Mouse (Mus musculus): ENCODE data around the gene Map10. TPM values are rescaled to one million over a fixed set of nuclear protein-coding genes. Genes with fewer than 3 reads are reported as not detected.

Gene Map10
- 5.1 and 6.7 TPM in 2 replicates for total RNA-seq (2012; rRNA removed)
- total RNA-seq (2014; rRNA removed): 1.9 and 2.3 TPM in 2 replicates
- polyA plus RNA-seq (2012; ENCODE audit: insufficient read length, low read depth): 1.3 and 1.4 TPM in 2 replicates

DNA sequence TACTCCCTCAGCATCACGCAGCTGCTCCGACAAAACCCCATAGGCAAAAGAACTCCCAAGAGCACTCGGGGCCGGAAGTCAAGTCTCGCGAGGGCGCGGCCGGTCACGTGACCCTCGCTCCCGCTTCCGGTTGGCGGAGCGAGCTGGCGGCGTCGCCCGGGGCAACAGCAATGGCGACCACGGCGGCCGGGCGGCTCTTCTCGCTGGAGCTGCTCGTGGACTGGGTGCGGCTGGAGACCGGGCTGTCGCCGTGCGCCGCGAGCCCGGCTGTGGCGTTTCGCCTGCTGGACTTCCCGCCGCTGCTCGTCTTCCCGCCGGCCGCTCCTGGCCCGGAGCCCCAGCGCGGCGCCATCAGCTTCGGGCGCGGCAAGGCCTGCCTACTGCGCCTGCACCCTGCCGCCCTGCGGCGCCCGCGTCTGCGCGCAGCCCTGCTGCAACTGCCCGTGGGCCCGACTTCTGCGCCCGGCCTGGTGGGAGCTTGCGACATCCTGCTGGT is at the start of gene Map10:
TSS of gene Map10 (plus strand) at position 119 of the 496 bp plus-strand sequence.
- Histone ChIP-seq H3K9ac (ENCODE audit: insufficient read depth, low read depth) (peak within 1 kb of the TSS; percentile 90), H3K9me3 (replicated peaks; ENCODE audit: low read length) (peaks cover 8% of the 10 kb centered on the region), H3K4me2 (ENCODE audit: insufficient read depth, low read depth, poor library complexity, severe bottlenecking) (peak within 1 kb of the TSS; percentile 75), H3K4me1 (ENCODE audit: control insufficient read depth in 1 of 2, insufficient read depth in 2 of 2) (peaks cover 3 to 38% of the 10 kb centered on the region in 2 experiments), H3K27ac (ENCODE audit: insufficient read depth, low read depth) (peak within 1 kb of the TSS; percentile 99), H3K79me2 (replicated peaks; ENCODE audit: control insufficient read depth, extremely low read depth, insufficient read depth, poor library complexity, severe bottlenecking) (peaks cover 4% of the 10 kb centered on the region; the same call in 1 of the 2 replicates), H3K27me3 (replicated peaks) (peaks cover 1% of the 10 kb centered on the region), H3K4me3 (replicated peaks in 1 of 3; ENCODE audit: low read depth in 2 of 3, low read length in 2 of 3, poor library complexity in 1 of 3) (peak within 1 kb of the TSS; percentile 44 to 82 (median 58)), H3K36me3 (replicated peaks in 1 of 2; ENCODE audit: control insufficient read depth in 1 of 2, insufficient read depth in 1 of 2, low read length in 1 of 2) (no peaks in the 10 kb centered on the region)
- dilution Hi-C loops (cut with MboI; ENCODE audit: extremely low pct_ligation_motif_present, extremely low pct_unique_long_range_greater_than_20kb, low sequenced_read_pairs): no loop called here
- in situ Hi-C loops (cut with MboI; ENCODE audit: low pct_ligation_motif_present, low pct_unique_long_range_greater_than_20kb, low sequenced_read_pairs): no loop called here
- DNase-seq (ENCODE audit: extremely low read depth): peak; percentile 70
- TF ChIP-seq NELFE (IDR thresholded peaks at IDR 0.05; ENCODE audit: low read depth, low read length): peak; percentile 74
- no peak for TF ChIP-seq SMC3 (IDR thresholded peaks at IDR 0.05; ENCODE audit: low read depth, low read length)
- no peak for TF ChIP-seq JUN (IDR thresholded peaks at IDR 0.05; ENCODE audit: insufficient read depth, low read depth, low read length)
- TF ChIP-seq TBP (conservative IDR thresholded peaks at IDR 0.05; ENCODE audit: low read depth, low read length): peak; percentile 90
- TF ChIP-seq ZNF384 (IDR thresholded peaks at IDR 0.05; ENCODE audit: low read depth, low read length): no peak
- peak; percentile 82; the same call in 1 of the 2 replicates for TF ChIP-seq MAX (IDR thresholded peaks at IDR 0.05; ENCODE audit: low read length)
- TF ChIP-seq MYC (IDR thresholded peaks at IDR 0.05; ENCODE audit: low read depth, low read length): no peak
- TF ChIP-seq JUND (conservative IDR thresholded peaks at IDR 0.05; ENCODE audit: low read depth, low read length): no peak
- TF ChIP-seq HCFC1 (IDR thresholded peaks at IDR 0.05; ENCODE audit: low read depth, low read length): peak; percentile 80
- no peak for TF ChIP-seq E2F4 (IDR thresholded peaks at IDR 0.05; ENCODE audit: insufficient replicate concordance, low read depth, low read length)
- no peak for TF ChIP-seq MEF2A (IDR thresholded peaks at IDR 0.05; ENCODE audit: borderline replicate concordance, low read depth, low read length)
- TF ChIP-seq PAX5 (IDR thresholded peaks at IDR 0.05; ENCODE audit: low read length): no peak
- no peak for TF ChIP-seq ZKSCAN1 (IDR thresholded peaks at IDR 0.05; ENCODE audit: borderline replicate concordance, low read depth, low read length)
- 0 out of 2 replicates have a peak, but pooled peaks have one; percentile 72 for TF ChIP-seq CHD1 (IDR thresholded peaks at IDR 0.05; ENCODE audit: low read depth, low read length)
- peak; percentile 95 for TF ChIP-seq TCF12 (IDR thresholded peaks at IDR 0.05; ENCODE audit: low read depth, low read length)
- no peak for TF ChIP-seq MAZ (IDR thresholded peaks at IDR 0.05; ENCODE audit: low read depth, low read length)
- no peak for TF ChIP-seq RAD21 (IDR thresholded peaks at IDR 0.05; ENCODE audit: low read depth, low read length)
- TF ChIP-seq USF1 (IDR thresholded peaks at IDR 0.05; ENCODE audit: low read depth, low read length): peak; percentile 97
- TF ChIP-seq POLR2A (IDR thresholded peaks at IDR 0.05; ENCODE audit: low read depth, low read length): peak; percentile 86; the same call in 1 of the 2 replicates
- TF ChIP-seq KAT2A (IDR thresholded peaks at IDR 0.05; ENCODE audit: insufficient replicate concordance, low read length): peak; percentile 71; the same call in 1 of the 2 replicates
- peak; percentile 50; the same call in 1 of the 2 replicates for TF ChIP-seq POLR2AphosphoS2 (IDR thresholded peaks at IDR 0.05; ENCODE audit: low read depth, low read length)
- peak; percentile 77 for TF ChIP-seq NRF1 (IDR thresholded peaks at IDR 0.05; ENCODE audit: low read depth, low read length)
- no peak for TF ChIP-seq GABPA (IDR thresholded peaks at IDR 0.05; ENCODE audit: insufficient replicate concordance, low read depth, low read length)
- TF ChIP-seq BHLHE40 (IDR thresholded peaks at IDR 0.05; ENCODE audit: low read depth, low read length): peak; percentile 94
- TF ChIP-seq MAFK (IDR thresholded peaks at IDR 0.05; ENCODE audit: insufficient replicate concordance, low read length): no peak
- no peak for TF ChIP-seq EP300 (IDR thresholded peaks at IDR 0.05; ENCODE audit: low read length)
- no peak for TF ChIP-seq ZC3H11A (IDR thresholded peaks at IDR 0.05; ENCODE audit: low read depth, low read length)
- peak; percentile 91 for TF ChIP-seq ELF1 (IDR thresholded peaks at IDR 0.05; ENCODE audit: low read depth, low read length)
- 0 out of 2 replicates have a peak, but pooled peaks have one; percentile 52 for TF ChIP-seq ZMIZ1 (IDR thresholded peaks at IDR 0.05; ENCODE audit: low read depth, low read length)
- TF ChIP-seq ETS1 (conservative IDR thresholded peaks at IDR 0.05; ENCODE audit: low read depth, low read length): no peak
- peak; percentile 78; the same call in 1 of the 2 replicates for TF ChIP-seq IRF4 (IDR thresholded peaks at IDR 0.05; ENCODE audit: low read depth, low read length)
- TF ChIP-seq USF2 (conservative IDR thresholded peaks at IDR 0.05; ENCODE audit: low read depth, low read length): peak; percentile 93
- peak; percentile 87 for TF ChIP-seq MXI1 (IDR thresholded peaks at IDR 0.05; ENCODE audit: low read depth, low read length)
- TF ChIP-seq UBTF (IDR thresholded peaks at IDR 0.05; ENCODE audit: low read depth, low read length): peak; percentile 57; the same call in 1 of the 2 replicates
- TF ChIP-seq RCOR1 (conservative IDR thresholded peaks at IDR 0.05; ENCODE audit: low read depth, low read length): no peak
- TF ChIP-seq SIN3A (IDR thresholded peaks at IDR 0.05; ENCODE audit: low read length): peak; percentile 48; the same call in 1 of the 2 replicates
- peak; percentile 99 for TF ChIP-seq CHD2 (IDR thresholded peaks at IDR 0.05; ENCODE audit: low read length)
- no peak for TF ChIP-seq CTCF (conservative IDR thresholded peaks at IDR 0.05 in 1 of 2, IDR thresholded peaks at IDR 0.05 in 1 of 2; ENCODE audit: low read depth in 2 of 2, low read length in 2 of 2)

Data from CH12.LX (cell line).